Mouse (Mus musculus) bone marrow, adult 2 months (tissue): ENCODE results near the gene Ip6k1.

Experiments
- CTCF ChIP-seq: fragments of 200-500 bp; IDR thresholded peaks from 2 replicates; pipeline ENCODE4 v1.5.1; 2011; ENCODE audit warnings: low read length, control low read depth; ENCODE audit not compliant: control insufficient read depth, insufficient read depth
- POLR2A ChIP-seq: fragments of 200-500 bp; IDR thresholded peaks from 2 replicates; pipeline ENCODE4 v1.6.1; 2011; ENCODE audit warnings: low read depth, mild to moderate bottlenecking, control low read depth, low read length, borderline replicate concordance; ENCODE audit not compliant: control insufficient read depth

DNA sequence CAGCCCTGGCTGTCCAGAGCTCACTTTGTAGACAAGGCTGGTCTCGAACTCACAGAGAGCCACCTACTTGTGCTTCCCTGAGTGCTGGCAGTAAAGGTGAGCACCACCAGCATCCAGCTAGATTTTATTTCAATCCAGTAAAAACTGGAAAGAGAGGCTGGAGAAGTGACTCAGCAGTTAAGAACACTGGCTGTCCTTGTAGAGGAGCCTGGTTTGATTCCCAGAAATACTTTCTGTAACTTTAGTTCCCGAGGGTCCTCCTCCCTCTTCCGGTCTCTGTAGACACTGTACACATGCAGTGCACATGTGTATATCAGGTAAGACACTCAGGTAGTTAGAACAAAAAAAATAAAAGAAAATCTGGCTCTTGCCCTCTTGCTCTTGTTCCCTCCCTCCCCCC is 14.4 kb upstream of the Ip6k1 start:
- TF ChIP-seq POLR2A (no peak), CTCF (no peak)
